Mouse (Mus musculus): Measurements from ENCODE around the gene Lcn4. TPM values are rescaled to one million over a fixed set of nuclear protein-coding genes. Genes with fewer than 3 reads are reported as not detected.

Gene Lcn4
- polyA plus RNA-seq (2017; shearing (Covaris generic)): under 1 TPM in 2 of 3 experiments, not detected in 1; 0.59 to 0.96 TPM

DNA sequence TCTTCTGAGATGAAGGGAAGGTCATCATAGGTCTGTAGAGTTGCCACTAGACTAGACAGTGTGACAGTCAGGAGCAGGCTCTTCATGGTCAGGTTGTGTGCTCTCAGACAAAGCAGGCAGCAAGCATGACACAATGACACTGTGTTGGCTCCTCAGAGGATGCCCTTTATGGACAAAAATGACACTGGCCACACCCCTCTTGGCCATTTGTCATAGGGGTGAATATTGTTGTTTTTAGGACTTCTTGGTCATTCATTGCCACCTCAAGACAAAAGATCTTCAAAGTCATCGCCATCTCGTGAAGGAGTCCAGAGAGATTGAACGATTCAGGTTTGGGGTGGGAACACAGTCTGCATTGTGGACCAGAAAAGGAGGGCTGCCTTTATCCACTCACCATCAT is at the start of gene Lcn4:
TSS of gene Lcn4 (minus strand) at position 101 of the 400 bp plus-strand sequence.
- ATAC-seq: no peak

DNA sequence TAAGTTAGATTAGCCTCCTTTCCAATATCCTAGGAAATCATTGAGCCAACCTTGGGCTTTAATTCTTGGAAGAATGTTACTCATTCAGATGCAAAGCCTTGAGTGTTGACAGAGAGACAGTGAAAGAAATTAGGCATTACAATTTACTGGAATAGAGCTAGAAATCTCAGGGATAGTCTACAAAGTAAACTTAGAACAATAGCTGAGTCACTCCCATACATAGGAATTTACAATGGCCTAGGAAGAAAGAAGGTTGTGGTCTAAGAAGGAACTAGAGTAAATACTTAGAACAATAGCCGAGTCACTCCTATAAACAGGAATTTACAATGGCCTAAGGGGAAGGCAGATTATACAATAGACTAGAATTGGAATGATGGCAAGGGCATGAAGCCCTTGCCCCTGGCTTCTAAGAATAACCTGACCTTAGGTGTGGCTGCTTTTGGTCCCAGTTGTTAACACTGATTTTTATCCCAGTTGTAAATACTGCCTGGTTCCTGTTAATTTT is 15.1 kb upstream of the Lcn4 start:
- ATAC-seq: no peak

DNA sequence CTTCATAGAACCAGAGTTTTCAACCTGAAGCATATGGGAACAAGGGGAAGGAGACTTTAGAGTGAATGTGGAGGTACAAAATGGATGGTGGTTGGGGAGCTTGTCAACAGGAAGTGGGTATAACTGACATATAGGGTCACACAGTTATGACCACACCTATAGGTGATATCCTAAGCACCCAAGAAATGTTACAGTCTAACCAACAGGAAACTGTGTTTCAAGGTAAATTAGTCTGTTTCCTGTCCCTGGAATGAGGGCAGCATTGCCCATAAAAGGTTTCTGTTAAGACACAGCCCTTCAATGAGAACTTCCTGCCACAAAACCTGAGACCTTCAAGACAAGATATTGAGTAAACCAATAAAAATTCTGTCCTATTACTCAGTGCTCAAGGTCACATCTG is 2.3 kb downstream of the Lcn4 start:
- ATAC-seq: peak; percentile 99

DNA sequence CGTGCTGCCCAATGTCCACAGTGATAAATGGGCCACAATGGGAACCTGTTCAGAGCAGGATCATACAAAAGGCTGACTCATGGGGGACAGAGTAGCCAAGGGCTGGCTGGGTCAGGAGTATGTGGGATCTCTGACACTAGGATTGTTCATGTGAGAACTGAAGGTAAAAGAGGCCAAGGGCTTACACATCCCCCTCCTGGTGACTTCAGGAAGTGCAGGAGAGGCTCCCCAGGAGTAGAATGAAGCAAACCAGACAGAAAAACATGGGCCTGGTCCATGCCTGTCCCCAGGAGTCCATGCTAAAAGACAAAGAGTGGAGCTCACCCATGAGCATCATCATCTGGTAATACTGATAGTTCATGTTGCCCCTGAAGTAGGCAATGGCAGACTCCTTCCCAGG is 7.5 kb downstream of the Lcn4 start:
- ATAC-seq: peak; percentile 80

DNA sequence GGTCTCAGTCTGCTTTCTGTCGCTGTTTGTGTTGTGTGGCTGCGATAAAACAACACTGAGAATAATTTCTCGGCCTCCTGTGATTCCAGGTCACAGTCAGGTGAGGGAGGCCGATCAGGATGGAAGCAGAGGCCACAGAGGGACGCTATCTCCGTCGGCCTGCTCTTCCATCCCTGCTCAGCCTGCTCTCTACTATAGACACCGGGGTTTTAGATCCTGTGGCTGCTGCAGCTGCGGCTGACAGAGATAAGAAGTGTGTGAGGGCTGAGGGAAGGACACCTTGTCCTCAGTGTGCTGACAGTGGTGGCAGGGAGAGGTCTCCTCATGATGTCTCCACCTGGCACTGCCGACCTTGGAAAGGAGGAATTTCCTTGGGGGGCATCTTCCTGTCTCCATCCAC is 8.0 kb downstream of the Lcn4 start:
- ATAC-seq: no peak

DNA sequence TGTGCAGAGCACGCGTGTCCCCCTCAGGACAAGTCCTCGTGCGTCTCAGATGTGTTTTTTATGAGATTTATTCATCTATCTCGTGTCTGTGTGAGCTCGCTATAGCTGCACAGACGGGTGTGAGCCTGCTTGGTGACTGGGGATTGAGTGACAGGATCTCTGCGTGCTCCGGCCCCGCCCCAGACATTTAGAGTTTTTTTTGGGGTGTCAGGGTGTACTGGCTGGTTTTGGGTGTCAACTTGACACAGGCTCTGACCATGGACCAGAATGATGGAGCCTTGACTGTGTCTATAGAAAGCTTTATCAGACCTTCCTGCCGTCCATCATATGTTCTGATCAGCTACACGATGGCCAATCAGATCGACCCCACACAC is 8.6 kb downstream of the Lcn4 start:
- no peak for ATAC-seq

DNA sequence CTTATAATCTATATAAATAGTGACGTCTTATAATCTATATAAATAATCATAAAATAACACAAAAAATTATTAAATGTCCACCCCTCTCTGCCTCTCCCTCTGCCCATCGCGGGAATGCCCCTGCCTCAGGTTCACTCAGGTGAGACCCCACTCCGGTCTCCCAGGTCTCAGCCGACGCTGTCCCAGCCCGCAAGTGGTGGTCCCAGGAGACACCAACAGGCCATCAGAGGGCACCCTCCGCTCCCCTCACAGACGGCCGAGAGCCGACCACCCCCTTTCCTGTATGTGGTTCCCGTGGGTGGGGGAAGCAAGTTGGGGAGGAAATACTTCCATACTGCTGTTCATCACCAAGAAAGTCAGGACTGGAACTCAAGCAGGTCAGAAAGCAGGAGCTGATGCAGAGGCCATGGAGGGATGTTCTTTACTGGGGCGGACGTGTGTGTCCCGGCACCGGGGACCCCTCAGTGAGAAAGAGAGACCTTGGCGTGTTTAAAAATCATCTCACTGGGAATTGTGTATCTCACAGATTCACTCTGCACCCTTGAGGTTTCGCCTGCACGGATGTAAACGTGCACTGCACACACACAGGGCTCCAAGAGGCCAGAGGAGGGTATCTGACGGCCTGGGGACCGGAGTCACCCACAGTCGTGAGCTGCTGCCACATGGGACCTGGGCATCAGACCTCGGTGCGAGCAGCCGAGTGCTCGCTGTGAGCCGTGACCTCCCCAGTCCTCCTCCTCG is 9.1 kb downstream of the Lcn4 start:
- ATAC-seq: no peak

DNA sequence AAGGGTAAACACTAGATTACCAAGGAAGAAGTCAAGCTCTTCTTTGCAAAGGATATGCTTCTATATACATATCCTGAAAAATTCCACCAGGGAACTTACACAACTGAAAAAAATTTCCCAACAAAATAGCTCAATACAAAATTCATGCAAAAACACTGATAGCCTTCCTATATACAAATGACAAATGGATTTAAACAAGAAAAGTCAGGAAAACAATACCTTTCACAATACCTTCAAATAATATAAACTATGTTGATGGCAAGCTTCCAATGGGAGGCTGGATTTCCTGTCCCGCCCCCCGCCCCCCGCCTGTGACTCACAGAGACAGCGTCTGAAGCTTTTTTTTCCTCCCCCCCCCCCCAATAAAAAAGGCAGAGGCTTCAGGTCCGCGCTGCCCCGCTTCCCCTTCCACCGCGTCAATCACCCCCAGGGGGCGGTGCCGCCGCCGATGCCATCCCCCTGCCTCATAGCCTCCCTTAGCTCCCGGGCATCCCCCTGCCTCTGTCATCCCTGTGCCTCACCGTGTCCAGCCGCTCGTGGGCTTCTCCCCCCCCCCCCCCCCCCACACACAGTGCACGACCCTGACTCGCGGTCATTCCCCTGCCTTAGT is 9.8 kb downstream of the Lcn4 start:
- ATAC-seq: peak; percentile 56

DNA sequence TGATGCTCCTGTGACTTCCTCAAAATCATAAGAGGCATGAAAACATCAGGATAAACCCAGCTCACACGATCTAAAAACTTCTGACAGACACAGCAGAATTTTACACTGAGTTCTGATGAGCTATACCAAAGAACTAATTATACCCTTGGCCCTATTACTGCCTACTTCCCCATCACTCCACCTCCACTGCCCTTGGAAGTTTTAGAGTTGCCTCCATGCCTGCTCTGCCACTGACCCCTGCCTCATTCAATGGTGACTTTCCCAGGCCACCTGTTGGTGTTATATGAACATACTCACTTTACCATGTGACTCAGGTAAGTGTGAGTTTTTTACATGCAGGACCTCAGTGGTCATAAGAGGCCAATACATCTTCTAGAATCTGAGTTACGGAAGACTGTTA is 13.7 kb downstream of the Lcn4 start:
- ATAC-seq: no peak

DNA sequence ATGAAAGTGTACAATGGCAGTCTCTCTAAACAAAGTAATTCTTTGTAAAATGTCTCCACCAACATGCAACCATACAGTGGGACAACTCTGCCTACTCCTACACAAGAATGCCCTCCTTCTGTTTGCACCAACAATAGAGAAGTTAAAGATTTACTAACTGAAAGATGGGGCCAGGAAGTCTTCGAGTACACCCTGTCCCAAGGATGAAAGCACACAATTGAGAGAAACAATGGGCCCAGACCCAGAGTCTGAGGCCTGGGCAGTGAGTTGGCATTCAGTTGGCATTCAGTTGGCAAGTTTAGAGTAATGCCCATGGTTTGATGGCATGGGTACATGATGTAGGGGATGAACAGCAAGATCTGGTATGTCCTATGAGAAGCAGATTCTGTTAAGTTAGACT is 16.4 kb downstream of the Lcn4 start:
- ATAC-seq: no peak

DNA sequence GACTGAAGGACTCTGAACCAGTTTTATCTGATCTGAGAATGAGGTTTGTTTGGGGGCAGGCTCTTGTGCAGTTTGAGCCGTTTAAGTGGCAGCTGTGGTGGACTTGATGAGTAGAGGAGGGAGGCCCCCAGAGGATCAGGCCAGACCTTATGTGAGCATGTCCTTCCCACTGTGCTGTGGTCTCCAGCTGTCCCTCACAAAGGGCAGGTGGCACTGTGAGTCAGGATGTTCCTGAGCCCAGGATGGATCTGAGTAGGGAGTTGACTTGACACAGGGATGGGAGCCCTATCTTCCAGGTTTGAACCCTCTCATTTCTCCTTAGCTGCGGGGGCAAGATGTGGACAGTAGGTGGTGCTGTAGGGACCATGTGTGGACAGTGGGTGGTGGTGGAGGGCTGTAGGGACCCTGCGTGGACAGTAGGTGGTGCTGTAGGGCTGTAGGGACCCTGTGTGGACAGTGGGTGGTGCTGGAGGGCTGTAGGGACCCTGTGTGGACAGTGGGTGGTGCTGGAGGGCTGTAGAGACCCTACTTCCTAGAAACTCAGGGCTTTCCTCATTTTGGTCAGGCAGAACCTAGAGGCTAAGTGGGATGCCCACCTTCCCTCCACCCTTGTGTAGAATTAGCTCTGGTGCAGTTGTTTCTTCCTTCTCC is 24.3 kb downstream of the Lcn4 start:
- ATAC-seq: peak; percentile 98

DNA sequence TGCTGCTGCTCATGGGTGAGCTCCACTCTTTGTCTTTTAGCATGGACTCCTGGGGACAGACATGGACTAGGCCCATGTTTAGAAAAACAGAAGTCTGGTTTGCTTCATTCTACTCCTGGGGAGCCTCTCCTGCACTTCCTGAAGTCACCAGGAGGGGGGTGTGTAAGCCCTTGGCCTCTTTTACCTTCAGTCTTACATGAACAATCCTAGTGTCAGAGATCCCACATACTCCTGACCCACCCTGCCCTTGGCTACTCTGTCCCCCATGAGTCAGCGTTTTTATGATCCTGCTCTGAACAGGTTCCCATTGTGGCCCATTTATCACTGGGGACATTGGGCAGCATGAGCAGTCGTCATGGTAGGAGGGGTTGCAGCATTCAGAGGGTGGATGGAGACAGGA is 27.1 kb downstream of the Lcn4 start:
- ATAC-seq: peak; percentile 25

DNA sequence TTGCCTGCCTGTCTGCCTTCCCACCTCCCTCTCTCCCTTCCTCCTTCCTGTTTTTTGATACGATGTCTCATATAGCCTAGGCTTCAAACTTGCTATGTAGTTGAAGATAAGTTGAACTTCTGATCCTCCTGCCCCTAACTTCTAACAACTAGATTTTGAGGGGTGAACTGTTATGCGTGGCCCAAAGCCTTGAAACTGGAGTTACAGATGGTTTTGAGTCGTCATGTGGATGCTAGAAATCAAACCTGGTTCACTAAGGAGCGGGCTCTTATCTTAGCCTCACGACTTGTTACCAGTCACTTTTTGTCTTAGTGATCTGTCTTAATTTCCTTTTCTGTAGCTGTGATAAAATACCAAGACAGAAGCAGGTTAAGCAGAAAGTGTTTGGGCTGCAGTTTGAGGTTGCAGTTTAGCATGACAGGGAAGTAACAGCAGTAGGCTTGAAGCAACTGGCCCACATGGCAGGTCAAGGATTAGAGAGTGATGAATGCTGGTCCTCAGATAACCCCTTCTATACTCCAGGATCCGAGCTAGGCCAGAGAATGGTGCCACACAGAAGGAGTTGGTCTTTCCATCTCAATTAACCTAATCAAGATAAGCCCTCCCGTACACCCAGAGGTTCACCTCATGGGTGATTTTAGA is 30.0 kb downstream of the Lcn4 start:
- no peak for ATAC-seq

DNA sequence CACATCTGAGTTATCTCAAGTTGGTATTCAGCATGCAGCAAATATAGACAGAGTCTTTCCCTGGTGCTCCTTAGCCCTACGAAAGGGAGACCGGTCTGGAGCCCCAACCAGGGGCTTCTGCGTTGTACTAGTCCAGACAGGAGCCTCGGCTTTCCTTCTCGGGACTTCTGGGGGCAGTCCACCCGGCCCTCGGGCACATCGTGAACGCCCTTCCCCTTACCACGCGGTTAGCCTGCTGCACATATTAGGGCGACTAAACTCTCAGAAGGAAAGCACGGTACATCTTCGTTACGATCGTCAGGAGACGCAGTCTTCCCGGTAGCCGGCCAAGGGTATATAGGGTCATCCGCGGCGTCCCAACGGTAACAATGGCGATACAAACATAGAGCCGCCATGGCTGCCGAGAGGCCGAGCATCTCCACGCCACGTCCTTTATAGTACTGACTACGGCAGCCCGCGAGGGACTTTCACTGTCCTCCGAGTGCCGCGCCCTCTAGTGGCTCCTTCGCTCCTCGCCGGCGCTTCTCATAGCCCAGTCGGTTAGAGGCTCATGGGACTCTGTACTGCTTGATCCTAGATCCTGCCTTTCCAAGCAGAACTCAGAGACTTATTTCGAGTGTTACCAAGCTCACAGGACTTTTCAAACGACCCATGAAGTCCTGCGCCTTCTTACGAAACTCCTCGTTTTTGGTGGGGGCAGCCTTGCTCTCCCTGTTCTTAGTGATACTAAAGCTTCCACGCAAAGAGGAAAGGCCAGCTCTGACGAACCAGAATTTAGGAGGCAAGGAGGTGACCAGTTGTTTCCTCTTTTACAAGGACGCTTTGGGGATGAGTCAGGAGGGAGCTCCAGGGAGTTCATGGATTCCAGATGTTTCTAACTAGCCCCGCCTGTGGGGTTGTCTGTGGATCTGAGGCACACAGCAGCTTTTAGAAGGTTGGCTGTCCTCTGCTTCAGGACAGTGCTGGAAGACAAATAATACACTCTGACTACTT is 30.9 kb downstream of the Lcn4 start:
- peak; percentile 79 for ATAC-seq

DNA sequence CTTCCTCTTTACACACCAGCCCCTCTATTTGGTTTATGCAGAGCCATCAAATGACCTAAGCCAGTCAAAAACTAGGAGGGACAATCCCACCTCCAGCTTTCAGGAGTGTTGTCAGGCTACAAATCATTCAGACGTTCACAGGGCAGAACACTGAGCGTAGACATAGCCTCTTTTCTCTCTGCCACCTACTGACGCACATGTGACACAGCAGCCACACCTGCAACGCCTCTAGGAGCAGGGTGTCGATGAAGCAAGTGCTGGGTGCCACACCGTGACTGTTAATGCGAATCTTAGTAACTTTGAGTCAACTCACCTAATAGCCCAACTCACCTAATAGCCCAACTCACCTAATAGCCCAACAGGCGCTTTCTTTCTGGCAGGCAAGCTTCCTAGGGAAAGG is 32.0 kb downstream of the Lcn4 start:
- peak; percentile 62 for ATAC-seq

DNA sequence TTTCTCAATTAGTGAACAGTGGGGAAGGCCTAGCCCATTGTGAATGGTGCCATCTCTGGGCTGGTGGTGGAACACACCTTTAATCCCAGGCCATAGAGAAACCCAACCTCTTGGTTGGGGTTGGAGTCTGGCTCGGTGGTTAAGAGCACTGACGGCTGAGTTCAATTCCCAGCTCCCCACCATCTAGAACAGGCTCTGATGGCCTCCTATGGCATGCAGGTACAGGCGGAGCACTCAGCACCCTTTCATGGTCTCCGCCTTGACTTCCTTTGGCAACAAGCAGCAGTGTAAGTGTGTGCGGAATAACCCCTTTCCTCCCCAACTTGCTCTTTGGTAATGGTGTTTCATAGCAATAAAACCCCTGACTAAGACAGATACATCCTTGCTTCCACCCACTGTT is 32.5 kb downstream of the Lcn4 start:
- ATAC-seq: no peak

DNA sequence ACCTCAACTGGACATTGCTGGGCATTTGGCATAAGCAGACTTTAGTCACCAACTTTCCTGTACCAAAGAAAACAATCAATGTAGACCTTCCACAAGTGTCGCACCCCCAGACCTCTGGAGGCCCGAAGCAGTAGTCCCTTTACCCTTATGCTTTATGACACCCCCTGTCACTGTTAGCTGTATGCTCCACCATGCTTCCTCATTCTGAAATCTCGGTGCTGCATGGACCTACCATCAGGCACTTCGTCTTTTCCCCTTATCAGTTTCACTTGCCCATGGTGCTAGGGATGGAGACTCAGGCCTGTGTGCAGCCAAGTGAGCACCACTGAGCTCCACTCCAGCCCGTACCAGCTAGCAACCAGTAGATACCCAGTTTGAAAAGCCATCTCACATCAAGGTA is 33.0 kb downstream of the Lcn4 start:
- no peak for ATAC-seq

DNA sequence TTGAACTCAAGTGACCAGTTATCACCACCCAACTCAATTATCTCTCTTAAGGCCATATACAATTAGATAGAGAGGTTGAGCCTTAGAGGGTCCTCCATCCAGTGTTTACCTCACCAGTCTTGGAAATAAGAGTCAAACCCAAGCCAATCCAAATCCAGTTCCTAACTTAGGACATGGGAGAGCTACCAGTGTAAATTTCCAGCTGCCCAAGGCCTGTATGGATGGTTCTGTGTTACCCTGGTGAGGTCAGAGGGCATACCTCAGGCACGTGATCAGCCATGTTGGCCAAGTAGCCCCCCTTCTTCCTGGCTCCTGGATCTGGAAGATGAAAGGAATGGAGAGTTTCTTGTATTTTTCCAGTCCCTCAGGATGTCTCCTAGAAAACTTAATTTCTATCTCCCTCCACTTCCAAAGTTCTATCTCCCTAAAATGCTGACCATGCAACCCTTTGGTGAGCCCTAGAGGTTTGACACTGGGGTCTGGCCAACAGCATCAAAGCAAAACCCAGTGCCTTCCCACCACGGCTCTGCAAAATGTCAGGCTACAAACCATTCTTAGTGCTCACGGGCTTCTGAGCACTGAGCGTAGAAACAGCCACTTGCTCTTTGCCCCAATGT is 33.7 kb downstream of the Lcn4 start:
- no peak for ATAC-seq

DNA sequence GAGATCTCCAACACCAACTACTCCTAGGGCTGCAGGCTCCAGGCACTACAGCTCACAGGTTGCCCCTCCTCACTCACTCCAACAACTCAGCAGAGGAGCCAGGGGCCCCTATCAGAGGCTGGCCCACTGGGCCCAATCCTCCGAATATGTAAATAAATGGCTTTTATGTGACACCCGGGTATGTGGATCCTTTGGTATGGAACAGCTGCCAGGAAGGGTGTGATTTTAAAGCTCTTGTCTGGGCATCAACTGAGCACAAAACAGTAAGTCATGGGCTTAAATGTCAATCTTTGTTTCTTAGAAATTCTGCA is 34.8 kb downstream of the Lcn4 start:
- no peak for ATAC-seq

DNA sequence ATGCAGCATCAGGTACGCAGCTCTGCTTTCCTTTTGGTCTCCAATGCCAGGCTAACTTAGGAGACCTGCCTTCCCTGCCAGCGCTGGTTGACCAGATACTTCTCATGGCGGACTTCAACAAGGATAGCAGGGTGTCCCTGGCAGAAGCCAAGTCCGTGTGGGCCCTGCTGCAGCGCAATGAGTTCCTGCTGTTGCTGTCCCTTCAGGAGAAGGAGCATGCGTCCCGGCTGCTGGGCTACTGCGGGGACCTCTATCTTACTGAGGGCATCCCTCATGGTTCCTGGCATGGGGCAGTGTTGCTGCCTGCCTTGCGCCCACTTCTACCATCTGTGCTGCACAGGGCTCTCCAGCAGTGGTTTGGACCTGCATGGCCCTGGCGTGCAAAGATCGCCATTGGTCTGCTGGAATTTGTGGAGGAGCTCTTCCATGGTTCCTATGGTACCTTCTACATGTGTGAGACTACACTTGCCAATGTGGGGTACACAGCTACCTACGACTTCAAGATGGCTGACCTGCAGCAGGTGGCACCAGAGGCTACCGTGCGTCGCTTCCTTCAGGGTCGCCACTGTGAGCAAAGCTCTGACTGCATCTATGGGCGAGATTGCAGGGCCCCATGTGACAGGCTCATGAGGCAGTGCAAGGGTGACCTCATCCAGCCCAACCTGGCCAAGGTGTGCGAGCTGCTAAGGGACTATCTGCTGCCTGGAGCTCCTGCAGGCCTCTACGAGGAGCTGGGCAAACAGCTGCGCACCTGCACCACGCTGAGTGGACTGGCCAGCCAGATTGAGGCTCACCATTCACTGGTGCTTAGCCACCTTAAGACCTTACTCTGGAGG is 35.4 kb downstream of the Lcn4 start:
- ATAC-seq: no peak
